Mouse (Mus musculus): Measurements from ENCODE around the gene Gak. TPM values are rescaled to one million over a fixed set of nuclear protein-coding genes. Genes with fewer than 3 reads are reported as not detected.

Gak gene
- 100 to 1,000 TPM in 2 of 4 experiments, 10 to 100 TPM in 2; 87.2 to 105 (median 95.9) TPM for total RNA-seq (2022)

DNA sequence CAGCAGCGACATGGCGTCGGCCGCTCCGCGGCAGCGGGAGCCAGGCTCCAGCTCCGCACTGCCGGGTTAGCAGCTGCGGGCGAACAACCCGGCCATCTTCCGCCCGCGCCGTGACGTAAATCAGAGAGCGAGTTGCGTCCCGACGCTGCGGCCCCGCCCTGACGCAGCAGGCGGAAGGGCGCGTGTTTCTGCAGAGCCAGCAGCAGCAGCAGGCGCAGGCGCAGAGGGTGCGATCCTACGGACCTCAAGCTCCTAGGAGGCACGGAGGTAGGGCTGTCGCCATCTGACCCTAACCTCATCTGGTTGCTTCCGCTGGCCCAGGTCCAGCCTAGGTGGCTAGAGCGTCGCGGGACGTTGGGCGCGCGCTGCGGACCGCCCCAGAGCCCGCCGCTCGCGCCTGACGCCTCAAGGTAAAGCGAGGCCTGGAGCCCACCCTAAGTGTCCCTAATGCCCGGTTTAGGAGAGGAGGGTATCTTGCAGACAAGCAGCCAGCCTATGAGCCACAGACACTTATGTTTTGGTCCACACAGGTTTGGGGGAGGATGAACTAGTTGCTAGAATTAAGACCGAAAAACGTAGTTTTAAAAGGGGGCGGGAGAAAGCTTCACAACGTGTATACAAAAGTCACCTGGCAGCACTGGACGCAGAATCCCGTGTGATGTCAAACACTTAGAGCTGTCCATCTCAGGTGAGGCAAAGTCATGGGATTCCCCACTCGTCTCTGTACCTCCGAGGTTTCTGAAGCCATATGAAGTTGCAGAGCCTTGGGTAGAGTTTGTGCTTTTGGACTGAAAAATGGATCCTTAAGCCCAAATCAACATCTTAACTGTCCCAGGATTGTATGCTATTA lies at the start of gene Gak, which contains the start of gene Tmem175:
Gene Gak (minus strand): TSS at position 122 of the 850 bp plus-strand sequence.
Gene Tmem175 (plus strand): TSS at position 137 of the 850 bp plus-strand sequence.
- peak; percentile 89 for DNase-seq

- DNase-seq: no peak
These were observed 48.8 kb upstream of the Gak start for GRCm38 (mm10) chr5:108678296-108678854.

- no peak for DNase-seq
These were observed 48.2 kb upstream of the Gak start for GRCm38 (mm10) chr5:108677605-108678295.

GRCm38 (mm10) chr5:108676772-108677498 lies 47.4 kb upstream of the Gak start:
- DNase-seq: no peak

DNA sequence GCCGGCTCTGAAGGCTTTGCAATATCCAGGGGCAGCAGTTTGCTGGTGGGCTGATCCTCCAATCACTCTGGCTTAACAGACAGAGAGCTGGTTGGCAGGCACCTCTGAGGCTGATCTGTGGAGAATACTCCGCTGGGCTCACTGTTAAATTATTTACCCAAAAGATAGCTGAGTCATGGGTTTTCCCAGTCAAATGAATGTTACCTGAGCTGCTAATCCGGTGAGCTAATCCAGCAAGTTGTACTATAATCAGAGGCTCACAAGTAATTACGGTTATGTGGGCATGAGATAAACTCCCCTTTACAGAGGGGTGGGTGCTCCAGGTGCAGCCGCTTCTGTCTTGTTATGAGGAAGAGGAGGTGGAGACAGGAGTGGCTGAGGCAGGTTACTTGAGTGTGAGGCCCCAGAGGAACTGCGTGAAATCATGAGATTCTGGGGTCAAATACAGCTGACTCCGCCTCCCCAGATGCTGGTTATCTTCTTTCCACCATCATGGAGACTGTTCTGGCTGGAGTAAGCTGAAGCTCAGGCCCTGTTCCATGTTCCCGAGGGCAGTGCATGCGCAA lies 45.8 kb upstream of the Gak start, which contains the start of gene Slc26a1:
Gene Slc26a1 (minus strand): TSS at position 319 of the 566 bp plus-strand sequence.
- no peak for DNase-seq

DNA sequence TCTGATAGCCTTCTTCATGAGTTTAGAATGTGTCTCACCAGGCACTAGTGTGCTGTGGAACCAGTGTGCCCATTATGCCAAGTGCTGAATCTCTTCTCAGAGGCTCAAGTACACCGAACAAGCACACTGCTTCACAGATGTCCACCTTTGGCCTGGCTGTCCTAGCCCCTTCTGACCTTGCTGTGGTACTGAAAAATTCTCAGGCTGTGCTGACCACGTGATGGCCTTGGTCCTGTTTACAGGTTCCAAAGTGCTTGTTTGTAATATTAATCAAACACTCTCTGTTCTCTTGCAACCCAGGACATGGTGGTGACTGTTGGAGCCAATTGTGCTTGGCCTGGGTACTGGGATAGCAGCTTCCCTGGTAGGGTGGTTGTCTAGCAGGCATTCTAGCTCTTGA lies 45.1 kb upstream of the Gak start:
- DNase-seq: no peak

GRCm38 (mm10) chr5:108671757-108672156 lies 42.2 kb upstream of the Gak start:
- no peak for DNase-seq

DNA sequence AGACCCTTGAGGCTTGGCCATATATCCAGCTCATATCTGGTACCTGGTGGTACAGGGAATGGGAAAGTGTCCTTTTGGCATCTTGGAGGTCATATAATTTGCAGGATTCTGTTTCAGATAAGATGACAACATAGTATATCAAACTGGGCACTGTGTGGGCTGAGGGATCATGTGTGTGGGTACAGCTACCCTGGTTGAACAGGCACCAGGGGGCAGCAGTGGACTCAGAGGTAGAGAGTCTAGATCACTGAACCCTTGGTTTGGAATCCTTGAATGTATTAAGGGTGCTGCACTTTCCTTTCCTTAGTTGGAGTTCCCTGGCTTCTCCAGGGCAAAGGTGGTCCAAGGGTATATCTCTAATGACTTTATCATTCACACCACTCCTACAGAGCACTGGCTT lies 41.2 kb upstream of the Gak start:
- DNase-seq: no peak

GRCm38 (mm10) chr5:108669986-108670385 lies 40.4 kb upstream of the Gak start:
- DNase-seq: no peak

GRCm38 (mm10) chr5:108668977-108669936 lies 39.7 kb upstream of the Gak start, which contains the start of gene Dgkq:
TSS of gene Dgkq (minus strand) at chr5:108669672.
- peak; percentile 89 for DNase-seq

GRCm38 (mm10) chr5:108668387-108668932 lies 38.9 kb upstream of the Gak start:
- no peak for DNase-seq

- DNase-seq: no peak
These were observed 37.8 kb upstream of the Gak start for GRCm38 (mm10) chr5:108667370-108667769.

DNA sequence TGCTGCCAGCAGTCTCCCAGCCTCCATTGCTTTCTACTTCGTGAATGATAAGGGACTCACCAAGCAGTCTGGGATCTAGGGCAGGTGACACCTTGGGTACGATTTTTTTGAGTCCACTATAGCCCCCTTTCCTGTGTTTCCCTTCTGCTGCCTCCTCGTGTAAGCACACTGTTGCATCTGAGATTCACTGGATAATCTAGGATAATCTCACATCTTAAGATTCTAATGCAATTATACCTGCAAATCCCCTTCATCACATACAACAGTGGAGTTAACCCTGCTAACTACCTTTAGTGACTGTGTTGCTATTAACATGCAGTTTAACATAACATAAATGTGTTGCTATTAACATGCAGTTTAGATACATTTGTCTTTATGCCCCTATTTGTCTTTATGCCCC lies 35.5 kb upstream of the Gak start:
- DNase-seq: no peak

- DNase-seq: no peak
These were observed 33.2 kb upstream of the Gak start for GRCm38 (mm10) chr5:108662772-108663171.

DNA sequence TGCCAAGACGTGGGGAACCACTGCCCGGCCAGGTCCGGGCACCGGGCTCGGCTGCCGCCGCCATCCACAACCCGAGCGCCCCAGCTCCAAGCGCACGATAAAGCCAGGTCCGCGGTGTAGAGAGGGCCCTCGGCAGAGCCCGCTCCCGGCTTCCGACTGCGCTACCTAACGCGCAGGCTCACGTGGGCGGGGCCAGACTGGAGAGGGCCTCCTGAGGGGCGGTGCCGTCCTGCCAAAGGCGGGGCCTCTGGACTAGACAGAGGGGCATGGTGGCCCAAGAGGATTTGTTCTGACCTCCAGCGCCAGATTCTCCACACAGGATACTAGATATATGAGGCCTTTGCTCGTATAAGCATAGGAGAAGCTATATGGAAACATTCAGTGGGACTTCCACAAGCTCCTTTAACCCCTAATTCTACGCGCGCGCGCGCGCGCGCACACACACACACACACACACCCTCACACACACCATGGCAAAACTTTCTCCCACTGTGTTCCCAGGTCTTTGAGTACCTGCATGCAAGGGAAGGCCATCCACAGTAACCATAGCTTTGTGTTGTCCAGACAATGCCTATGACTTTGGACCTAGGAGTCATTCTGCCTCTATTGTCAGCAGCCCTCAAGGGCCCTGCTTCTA lies 31.2 kb upstream of the Gak start:
- peak; percentile 88 for DNase-seq

DNA sequence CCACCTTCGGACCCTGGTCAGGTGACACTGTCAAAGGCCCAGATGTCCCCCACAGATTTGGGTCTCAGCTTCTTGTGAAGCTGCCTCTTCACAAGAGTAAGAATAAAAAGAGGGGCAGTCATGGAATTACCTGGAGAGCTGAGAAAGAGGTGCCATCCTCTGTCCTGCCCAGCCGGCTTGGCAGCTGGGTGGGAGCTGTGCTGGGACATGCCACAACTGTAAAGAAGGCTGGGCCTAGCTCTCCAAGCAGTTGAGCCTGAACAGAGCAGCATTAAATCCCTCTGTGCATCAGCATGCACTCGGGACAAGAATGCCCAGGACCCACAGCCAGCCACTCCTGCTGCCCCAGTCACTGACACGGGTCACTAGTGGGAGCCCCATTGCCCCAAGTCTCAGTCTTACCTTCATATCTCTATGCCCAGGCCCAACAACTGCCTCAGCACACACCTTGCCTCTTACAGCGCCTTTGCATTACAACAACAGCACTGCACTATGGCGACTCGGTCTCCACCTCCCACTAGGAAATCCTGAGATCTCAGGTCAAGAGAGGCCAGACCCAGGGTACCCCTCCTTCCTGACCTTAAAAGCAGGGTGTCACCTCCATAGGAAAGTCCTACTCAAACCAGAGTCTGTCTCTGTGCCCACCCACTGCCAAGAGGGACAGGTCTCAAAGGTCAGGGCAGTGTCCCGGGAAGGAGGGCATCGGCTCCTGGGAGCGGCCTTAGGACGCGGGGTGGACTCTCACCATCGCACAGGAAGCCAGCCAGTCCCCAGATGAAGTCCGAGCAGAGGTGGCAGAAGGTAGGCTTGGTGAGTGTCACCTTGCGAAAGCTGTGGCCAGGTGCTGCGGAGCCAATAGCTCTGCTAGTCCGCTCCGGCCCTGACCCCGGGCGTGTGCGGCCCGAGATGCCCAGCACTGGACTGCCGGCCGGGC lies 30.4 kb upstream of the Gak start, which contains the start of gene Idua:
Gene Idua (plus strand): TSS at position 634 of the 934 bp plus-strand sequence.
- no peak for DNase-seq

GRCm38 (mm10) chr5:108658611-108659010 lies 29.1 kb upstream of the Gak start:
- no peak for DNase-seq

DNA sequence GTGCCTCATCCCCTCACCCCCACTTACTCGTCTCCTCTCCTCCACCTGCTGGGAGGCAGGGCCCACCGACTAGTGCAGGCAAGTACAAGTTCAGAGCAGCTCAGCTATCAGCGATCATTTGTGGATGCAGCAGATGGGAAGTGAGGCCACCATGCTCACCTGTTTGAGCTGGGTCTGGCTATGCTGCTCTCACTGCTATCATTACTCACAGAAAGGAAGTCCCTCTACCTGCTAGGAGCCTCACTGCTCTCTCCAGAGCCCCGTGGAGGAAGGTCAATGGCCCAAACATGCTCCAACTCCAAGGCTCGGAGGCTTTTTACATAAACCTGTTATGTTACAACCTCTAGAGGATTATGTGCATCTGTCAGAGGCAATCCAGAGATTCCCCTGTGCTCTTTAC lies 27.9 kb upstream of the Gak start:
- DNase-seq: no peak
